Mouse (Mus musculus) embryonic fibroblast, embryonic 13.5 days (primary cell): ENCODE measurements around the gene Itsn1.

Experiments used
- CTCF ChIP-seq: IDR thresholded peaks from 2 replicates; pipeline ENCODE4 v1.5.1; 2011; ENCODE audit warnings: mild to moderate bottlenecking, control low read depth, low read length, moderate library complexity, borderline replicate concordance; ENCODE audit not compliant: insufficient read depth
- POLR2A ChIP-seq: IDR thresholded peaks from 2 replicates; pipeline ENCODE4 v1.6.1; 2011; ENCODE audit warnings: low read depth, mild to moderate bottlenecking, control low read depth, low read length, moderate library complexity

- TF ChIP-seq CTCF (no peak), POLR2A (no peak)
Measured at GRCm38 (mm10) chr16:91804418-91804817, 75.3 kb downstream of the Itsn1 start.
